Mouse (Mus musculus) heart, postnatal 0 days (tissue): ENCODE measurements at regions not wholly inside any gene's neighbourhood (a gene's known extent, or its start where the extent isn't known, plus 50 kb on each side); places are given as distances from the start of the nearest gene placed in this dataset.

Experiments
- CTCF ChIP-seq: IDR thresholded peaks from 2 replicates; pipeline ENCODE4 v1.5.1; 2016; ENCODE audit warnings: antibody characterized with exemption, control low read depth, low read depth
- EP300 ChIP-seq: IDR thresholded peaks from 2 replicates; pipeline ENCODE4 v1.6.1; 2016; ENCODE audit warnings: antibody characterized with exemption, low read depth

- TF ChIP-seq CTCF (no peak), EP300 (no peak)
These were observed 99.3 kb upstream of the Tmem45b start for GRCm38 (mm10) chr9:31563541-31563940.
